Mouse (Mus musculus): ENCODE measurements around the gene B230217C12Rik. TPM values are rescaled to one million over a fixed set of nuclear protein-coding genes. Genes with fewer than 3 reads are reported as not detected.

B230217C12Rik gene
- polyA plus RNA-seq, 2 experiments, result 0.60 to 0.63 TPM

- peak overlapping the region; percentile 58 for H3K9ac ChIP-seq (replicated peaks)
- peaks cover 3 to 9% of the 10 kb centered on the region in 2 experiments; a peak in 2 of 4 replicates for H3K4me1 ChIP-seq (replicated peaks; ENCODE audit: control insufficient read depth in 2 of 2, insufficient read depth in 2 of 2, low read length in 1 of 2)
- TF ChIP-seq CTCF (IDR thresholded peaks at IDR 0.05; ENCODE audit: low read depth), result no peak
- no peak for TF ChIP-seq EP300 (IDR thresholded peaks at IDR 0.05; ENCODE audit: low read depth)
- H3K4me3 ChIP-seq (ENCODE audit: insufficient read depth in 1 of 2, low read depth in 2 of 2, low read length in 2 of 2), result peak overlapping the region; percentile 70 to 85
- no peak for ATAC-seq (ENCODE audit: insufficient read depth)
- H3K27me3 ChIP-seq (ENCODE audit: control insufficient read depth, insufficient read depth, low read length), result no peaks in the 10 kb centered on the region
- 33% methylated on average over 7 of the region's 7 CpGs for WGBS (ENCODE audit: insufficient replicate concordance)
- DNase-seq (ENCODE audit: low read depth in 3 of 3, low spot score in 3 of 3), result no peak
- H3K4me2 ChIP-seq (ENCODE audit: low read depth), result peak overlapping the region; percentile 84
- H3K27ac ChIP-seq, result peak overlapping the region; percentile 72
- H3K9me3 ChIP-seq (ENCODE audit: control insufficient read depth, low read length), result no peaks in the 10 kb centered on the region
- H3K36me3 ChIP-seq (replicated peaks; ENCODE audit: control insufficient read depth, insufficient read depth, low read depth), result no peaks in the 10 kb centered on the region
Measured at GRCm38 (mm10) chr11:97884601-97885185, 44.1 kb downstream of the B230217C12Rik start.

GRCm38 (mm10) chr11:97885296-97885915, 44.8 kb downstream of the B230217C12Rik start:
- Histone ChIP-seq H3K4me3 (ENCODE audit: insufficient read depth in 1 of 2, low read depth in 2 of 2, low read length in 2 of 2) (no peak overlapping the region; a peak in 1 of 4 replicates), H3K4me2 (ENCODE audit: low read depth) (peak overlapping the region; percentile 84)
- TF ChIP-seq CTCF (IDR thresholded peaks at IDR 0.05; ENCODE audit: low read depth), result no peak
- no peak for TF ChIP-seq EP300 (IDR thresholded peaks at IDR 0.05; ENCODE audit: low read depth)

GRCm38 (mm10) chr11:97891821-97892220, 51.2 kb downstream of the B230217C12Rik start:
- no peak overlapping the region for H3K27ac ChIP-seq
- no peak overlapping the region for H3K9ac ChIP-seq (replicated peaks)
- no peaks in the 10 kb centered on the region for H3K4me1 ChIP-seq (replicated peaks; ENCODE audit: control insufficient read depth in 2 of 2, insufficient read depth in 2 of 2, low read length in 1 of 2)
- no peak for TF ChIP-seq EP300 (IDR thresholded peaks at IDR 0.05; ENCODE audit: low read depth)
- no peak for TF ChIP-seq CTCF (IDR thresholded peaks at IDR 0.05; ENCODE audit: low read depth)
- H3K27me3 ChIP-seq (ENCODE audit: control insufficient read depth, insufficient read depth, low read length), result no peaks in the 10 kb centered on the region
- ATAC-seq (ENCODE audit: insufficient read depth) (no peak), DNase-seq (ENCODE audit: low read depth in 3 of 3, low spot score in 3 of 3) (no peak)
- WGBS (ENCODE audit: insufficient replicate concordance), result 66% methylated on average over 5 of the region's 5 CpGs
- no peaks in the 10 kb centered on the region for H3K9me3 ChIP-seq (ENCODE audit: control insufficient read depth, low read length)
- no peak overlapping the region for H3K4me2 ChIP-seq (ENCODE audit: low read depth)
- H3K4me3 ChIP-seq (ENCODE audit: insufficient read depth in 1 of 2, low read depth in 2 of 2, low read length in 2 of 2), result no peak overlapping the region
- H3K36me3 ChIP-seq (replicated peaks; ENCODE audit: control insufficient read depth, insufficient read depth, low read depth), result no peaks in the 10 kb centered on the region

More at GRCm38 (mm10) chr11:97885296-97885915, 44.8 kb downstream of the B230217C12Rik start:
- DNase-seq (ENCODE audit: low read depth in 3 of 3, low spot score in 3 of 3) (no peak), ATAC-seq (ENCODE audit: insufficient read depth) (no peak)
- WGBS (ENCODE audit: insufficient replicate concordance), result 62% methylated on average over 2 of the region's 2 CpGs
- Histone ChIP-seq H3K9ac (replicated peaks) (no peak overlapping the region), H3K36me3 (replicated peaks; ENCODE audit: control insufficient read depth, insufficient read depth, low read depth) (no peaks in the 10 kb centered on the region), H3K4me1 (replicated peaks; ENCODE audit: control insufficient read depth in 2 of 2, insufficient read depth in 2 of 2, low read length in 1 of 2) (peaks cover 3 to 9% of the 10 kb centered on the region in 2 experiments; a peak in 2 of 4 replicates), H3K27me3 (ENCODE audit: control insufficient read depth, insufficient read depth, low read length) (no peaks in the 10 kb centered on the region), H3K27ac (no peak overlapping the region), H3K9me3 (ENCODE audit: control insufficient read depth, low read length) (no peaks in the 10 kb centered on the region)

Other genes with a start within 250 kb of the B230217C12Rik start
- gene Epop, start 211.1 kb upstream of the B230217C12Rik start, polyA plus RNA-seq (2012; rRNA removed), result 0.66 and 0.98 TPM in 2 replicates
- gene Epop, start 211.1 kb upstream of the B230217C12Rik start, polyA plus RNA-seq (2014; fragmentation: Nextera tagmentation; extraction: Ambion mirVana), result 0.34 and 0.38 TPM in 2 replicates
- 1.0 TPM in 2 replicates for gene Mllt6, start 177.4 kb upstream of the B230217C12Rik start, polyA plus RNA-seq (2012; rRNA removed)
- gene Mllt6, start 177.4 kb upstream of the B230217C12Rik start, polyA plus RNA-seq (2014; fragmentation: Nextera tagmentation; extraction: Ambion mirVana), result 0.22 and 0.25 TPM in 2 replicates
- 3.0 and 4.9 TPM in 2 replicates for gene Cisd3, start 155.0 kb upstream of the B230217C12Rik start, polyA plus RNA-seq (2012; rRNA removed)
- gene Cisd3, start 155.0 kb upstream of the B230217C12Rik start, polyA plus RNA-seq (2014; fragmentation: Nextera tagmentation; extraction: Ambion mirVana), result 10.0 and 11.4 TPM in 2 replicates
- 4.4 and 4.9 TPM in 2 replicates for gene Pcgf2, start 140.3 kb upstream of the B230217C12Rik start, polyA plus RNA-seq (2012; rRNA removed)
- 1.5 and 1.8 TPM in 2 replicates for gene Pcgf2, start 140.3 kb upstream of the B230217C12Rik start, polyA plus RNA-seq (2014; fragmentation: Nextera tagmentation; extraction: Ambion mirVana)
- 197 and 261 TPM in 2 replicates for gene Psmb3, start 137.4 kb upstream of the B230217C12Rik start, polyA plus RNA-seq (2012; rRNA removed)
- gene Psmb3, start 137.4 kb upstream of the B230217C12Rik start, polyA plus RNA-seq (2014; fragmentation: Nextera tagmentation; extraction: Ambion mirVana), result 318 and 330 TPM in 2 replicates
- 4.4 and 5.0 TPM in 2 replicates for gene Pip4k2b, start 96.1 kb upstream of the B230217C12Rik start, polyA plus RNA-seq (2012; rRNA removed)
- 0.56 and 0.61 TPM in 2 replicates for gene Pip4k2b, start 96.1 kb upstream of the B230217C12Rik start, polyA plus RNA-seq (2014; fragmentation: Nextera tagmentation; extraction: Ambion mirVana)
- 4.5 and 5.7 TPM in 2 replicates for gene Cwc25, start 74.2 kb upstream of the B230217C12Rik start, polyA plus RNA-seq (2012; rRNA removed)
- gene Cwc25, start 74.2 kb upstream of the B230217C12Rik start, polyA plus RNA-seq (2014; fragmentation: Nextera tagmentation; extraction: Ambion mirVana), result 3.5 and 4.5 TPM in 2 replicates
- gene 1700001P01Rik, start 64.9 kb upstream of the B230217C12Rik start, polyA plus RNA-seq (2012; rRNA removed), result 0.08 TPM in 1 of 2 replicates, not detected in the other
- gene 1700001P01Rik, start 64.9 kb upstream of the B230217C12Rik start, polyA plus RNA-seq (2014; fragmentation: Nextera tagmentation; extraction: Ambion mirVana), result not detected in 2 replicates
- 229 and 484 TPM in 2 replicates for gene Rpl23, start 58.3 kb upstream of the B230217C12Rik start, polyA plus RNA-seq (2012; rRNA removed)
- 485 and 502 TPM in 2 replicates for gene Rpl23, start 58.3 kb upstream of the B230217C12Rik start, polyA plus RNA-seq (2014; fragmentation: Nextera tagmentation; extraction: Ambion mirVana)
- gene Lasp1, start 41.8 kb upstream of the B230217C12Rik start, polyA plus RNA-seq (2012; rRNA removed), result 19.1 and 19.5 TPM in 2 replicates
- 15.5 and 20.3 TPM in 2 replicates for gene Lasp1, start 41.8 kb upstream of the B230217C12Rik start, polyA plus RNA-seq (2014; fragmentation: Nextera tagmentation; extraction: Ambion mirVana)
- gene Fbxo47, start 43.4 kb downstream of the B230217C12Rik start, polyA plus RNA-seq (2012; rRNA removed), result 0.17 and 0.30 TPM in 2 replicates
- 0.28 and 0.51 TPM in 2 replicates for gene Fbxo47, start 43.4 kb downstream of the B230217C12Rik start, polyA plus RNA-seq (2014; fragmentation: Nextera tagmentation; extraction: Ambion mirVana)
- 0.38 and 0.45 TPM in 2 replicates for gene Plxdc1, start 145.7 kb downstream of the B230217C12Rik start, polyA plus RNA-seq (2012; rRNA removed)
- 0.20 and 0.58 TPM in 2 replicates for gene Plxdc1, start 145.7 kb downstream of the B230217C12Rik start, polyA plus RNA-seq (2014; fragmentation: Nextera tagmentation; extraction: Ambion mirVana)
- 1.8 and 2.2 TPM in 2 replicates for gene Arl5c, start 155.4 kb downstream of the B230217C12Rik start, polyA plus RNA-seq (2012; rRNA removed)
- 6.0 and 6.4 TPM in 2 replicates for gene Arl5c, start 155.4 kb downstream of the B230217C12Rik start, polyA plus RNA-seq (2014; fragmentation: Nextera tagmentation; extraction: Ambion mirVana)
- gene Cacnb1, start 182.3 kb downstream of the B230217C12Rik start, polyA plus RNA-seq (2012; rRNA removed), result 0.38 and 0.60 TPM in 2 replicates
- gene Cacnb1, start 182.3 kb downstream of the B230217C12Rik start, polyA plus RNA-seq (2014; fragmentation: Nextera tagmentation; extraction: Ambion mirVana), result 0.21 TPM in 1 of 2 replicates, not detected in the other
- gene Rpl19, start 185.9 kb downstream of the B230217C12Rik start, polyA plus RNA-seq (2012; rRNA removed), result 713 and 1,005 TPM in 2 replicates
- 717 and 735 TPM in 2 replicates for gene Rpl19, start 185.9 kb downstream of the B230217C12Rik start, polyA plus RNA-seq (2014; fragmentation: Nextera tagmentation; extraction: Ambion mirVana)
- 0.02 TPM in 1 of 2 replicates, not detected in the other for gene Stac2, start 212.7 kb downstream of the B230217C12Rik start, polyA plus RNA-seq (2012; rRNA removed)
- gene Stac2, start 212.7 kb downstream of the B230217C12Rik start, polyA plus RNA-seq (2014; fragmentation: Nextera tagmentation; extraction: Ambion mirVana), result not detected in 2 replicates